Mouse (Mus musculus) cerebellum, postnatal 4 days (tissue): Measurements from ENCODE around the gene Wdr25.
"Not testable (repeated sequence)": the region's sequence is repeated elsewhere in the genome, so short reads cannot be mapped to it uniquely, and the experiment has no call there.

Source experiments
- DNase-seq, 2 experiments: peaks; one replicate each; pipeline ENCODE4 v3.0.0; 2022; ENCODE audit warnings: low spot score in 2 of 2, mixed read lengths in 1 of 2

Gene Wdr25

DNA sequence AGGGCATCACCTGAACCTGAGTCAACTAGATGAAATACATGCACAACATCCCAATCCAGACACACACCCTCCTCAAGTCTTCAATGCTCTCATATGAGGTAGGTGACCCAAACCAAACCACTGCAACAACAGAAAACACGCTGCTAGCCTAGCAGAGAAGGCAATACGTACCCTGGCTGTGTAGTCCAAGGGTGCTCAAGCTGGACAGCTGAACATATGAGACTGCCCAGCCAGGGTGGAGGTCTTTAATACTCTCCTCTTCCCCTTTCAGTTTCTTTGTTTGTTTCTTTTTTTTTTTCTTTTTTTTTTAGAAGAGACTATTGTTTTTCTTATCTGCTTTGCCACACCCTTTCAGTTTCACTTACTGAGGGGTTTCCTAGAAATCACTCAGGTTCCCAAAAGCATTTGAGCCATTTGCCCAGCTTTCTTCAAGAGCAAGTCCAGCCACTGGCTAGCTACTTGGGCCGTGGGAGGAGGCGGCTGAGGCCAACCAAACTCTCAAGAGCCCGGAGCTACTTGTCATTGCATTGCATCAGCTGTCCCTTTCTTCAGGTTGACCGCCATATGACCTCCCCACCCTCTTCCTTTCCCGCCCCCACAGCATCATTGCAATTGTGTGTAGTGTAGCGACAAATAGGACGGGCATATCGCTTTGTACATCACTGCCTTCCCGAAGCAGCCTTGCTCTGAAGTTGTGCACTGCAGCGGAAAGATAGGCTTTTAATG lies at the start of gene Wdr25:
Wdr25 (plus strand) TSS at position 643 of the 726 bp plus-strand sequence.
- DNase-seq, result no peak

- not testable (repeated sequence) for DNase-seq
Observed at GRCm38 (mm10) chr12:108848033-108848432, 45.4 kb upstream of the Wdr25 start.

GRCm38 (mm10) chr12:108849488-108850022 lies 43.9 kb upstream of the Wdr25 start:
- no peak for DNase-seq

DNA sequence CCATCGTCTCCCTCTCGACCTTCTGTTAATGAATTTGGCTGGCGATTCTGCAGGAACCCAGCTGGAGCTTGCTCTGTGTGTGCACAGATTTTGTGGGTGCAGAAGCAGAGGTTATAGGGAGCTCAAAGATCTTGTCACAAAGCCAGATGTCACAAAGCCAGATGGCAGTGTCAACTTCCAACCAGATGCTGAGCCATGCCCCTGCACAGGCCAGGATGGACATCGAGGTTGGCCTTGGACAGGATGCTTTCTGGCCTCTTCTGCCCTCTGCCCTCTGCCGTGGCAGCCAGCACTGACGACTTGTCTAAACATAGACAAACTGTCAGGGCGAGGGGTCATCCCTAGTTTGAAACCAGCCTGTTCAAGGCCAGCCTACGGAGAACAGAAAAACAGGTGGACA lies 43.3 kb upstream of the Wdr25 start:
- no peak for DNase-seq

- no peak for DNase-seq
Observed at GRCm38 (mm10) chr12:108850886-108851285, 42.5 kb upstream of the Wdr25 start.

DNA sequence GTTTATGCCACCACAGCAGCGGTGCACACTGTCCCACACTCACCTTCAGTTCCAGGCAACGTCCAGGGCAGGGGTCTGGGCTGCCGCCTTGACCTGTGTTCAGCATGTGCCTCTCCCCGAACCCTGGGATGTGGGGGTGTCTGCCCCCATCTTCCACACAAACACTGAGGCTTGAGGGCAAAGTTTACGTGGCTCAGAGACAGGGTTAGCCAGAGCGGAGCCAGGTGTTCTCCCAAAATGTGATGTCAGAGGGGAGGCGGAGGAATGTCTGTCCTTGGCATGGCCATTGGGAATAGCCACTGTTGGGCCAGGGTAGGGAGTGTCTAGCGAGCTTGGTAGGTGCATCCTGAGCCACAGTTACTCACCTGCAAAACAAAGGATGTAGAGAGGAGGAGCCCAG lies 40.6 kb upstream of the Wdr25 start:
- no peak for DNase-seq

DNA sequence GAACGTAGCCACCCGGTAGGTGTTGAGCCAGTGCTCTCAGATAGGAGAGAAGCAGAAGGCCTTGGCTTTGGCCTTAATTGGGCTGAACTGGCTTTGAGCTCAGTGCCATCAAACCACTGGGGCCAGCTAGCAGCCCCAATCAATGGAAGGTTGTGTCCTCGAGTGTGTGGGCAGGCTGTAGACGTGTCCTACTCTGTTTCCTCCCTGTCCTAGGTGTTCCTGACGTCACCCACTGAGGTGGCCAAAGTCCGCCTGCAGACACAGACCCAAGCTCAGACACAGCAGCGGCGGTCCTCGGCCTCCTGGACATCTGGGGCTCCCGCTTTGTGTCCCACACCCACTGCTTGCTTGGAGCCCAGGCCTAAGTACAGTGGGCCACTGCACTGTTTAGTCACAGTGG lies 38.4 kb upstream of the Wdr25 start:
- no peak for DNase-seq

DNA sequence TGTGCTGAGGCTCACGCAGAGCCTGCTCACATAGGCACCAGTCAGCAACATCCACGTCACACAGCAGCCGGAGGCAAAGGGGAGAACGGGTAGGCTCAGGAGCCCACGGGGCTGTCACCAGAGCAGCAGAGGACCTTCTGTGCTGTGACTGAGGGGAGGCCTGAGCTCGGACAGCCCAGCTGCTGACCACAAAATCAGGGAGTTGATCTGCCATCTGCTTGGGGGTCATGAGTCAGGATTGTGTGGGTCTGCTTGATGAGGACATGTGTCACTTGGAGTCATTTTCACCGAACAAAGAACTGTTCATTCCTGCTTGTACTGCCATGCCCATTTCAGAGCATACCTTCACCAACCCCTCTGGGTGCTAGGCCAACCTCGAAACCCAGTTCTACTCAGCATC lies 37.2 kb upstream of the Wdr25 start:
- no peak for DNase-seq

GRCm38 (mm10) chr12:108857109-108857508 lies 36.3 kb upstream of the Wdr25 start:
- DNase-seq, result no peak

DNA sequence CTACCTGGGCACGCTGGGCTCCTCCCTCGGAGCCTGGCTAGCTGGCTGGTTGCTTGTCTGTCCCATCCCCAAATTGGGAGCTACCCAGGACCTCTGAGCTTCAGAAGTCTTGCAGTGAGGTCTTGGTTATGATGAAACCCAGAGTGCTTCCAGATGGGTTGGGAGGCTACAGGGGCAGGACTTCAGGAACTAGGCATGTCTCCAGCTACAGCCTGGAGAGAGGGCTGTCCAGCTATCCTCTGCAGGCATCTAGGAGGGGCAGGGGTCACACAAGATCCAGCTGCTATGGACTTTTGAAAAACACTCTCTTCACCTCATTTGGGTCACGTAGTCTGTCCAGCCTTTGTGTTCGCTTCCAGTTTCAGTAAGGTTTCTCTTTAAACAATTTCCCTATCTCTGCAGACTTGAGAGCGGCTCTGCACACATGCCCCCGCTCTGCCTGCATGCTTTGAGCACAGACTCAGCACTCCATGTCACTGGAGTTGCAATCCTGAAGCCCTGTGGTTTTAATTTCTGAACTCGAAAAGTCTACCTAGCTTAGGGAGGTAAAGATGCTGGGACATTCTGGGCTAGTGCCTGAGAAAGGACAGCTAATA lies 35.7 kb upstream of the Wdr25 start:
- DNase-seq, result no peak

GRCm38 (mm10) chr12:108858486-108858885 lies 34.9 kb upstream of the Wdr25 start:
- no peak for DNase-seq

GRCm38 (mm10) chr12:108865007-108865494 lies 28.4 kb upstream of the Wdr25 start:
- DNase-seq, result no peak

GRCm38 (mm10) chr12:108869575-108869974 lies 23.9 kb upstream of the Wdr25 start:
- DNase-seq, result no peak

DNA sequence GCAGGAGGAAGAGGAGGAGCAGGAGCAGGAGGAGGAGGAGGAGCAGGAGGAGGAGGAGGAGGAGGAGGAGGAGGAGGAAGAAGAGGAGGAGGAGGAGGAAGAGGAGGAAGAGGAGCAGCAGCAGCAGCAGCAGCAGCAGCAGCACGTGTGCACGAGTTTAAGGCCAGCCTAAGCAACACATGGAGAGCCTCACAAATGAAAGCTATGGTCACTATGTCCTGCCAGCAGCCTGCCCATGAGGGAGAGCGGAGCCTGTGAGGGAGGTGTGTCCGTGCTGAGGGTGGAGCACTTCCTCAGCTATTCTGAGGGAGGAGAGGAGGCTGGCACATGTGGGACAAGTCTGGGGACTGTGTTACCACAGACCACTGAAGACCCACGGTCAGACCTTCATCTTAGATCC lies 20.3 kb upstream of the Wdr25 start:
- DNase-seq, result no peak

- DNase-seq, result no peak
Observed at GRCm38 (mm10) chr12:108879138-108879537, 14.3 kb upstream of the Wdr25 start.

GRCm38 (mm10) chr12:108880606-108881005 lies 12.8 kb upstream of the Wdr25 start:
- no peak for DNase-seq

DNA sequence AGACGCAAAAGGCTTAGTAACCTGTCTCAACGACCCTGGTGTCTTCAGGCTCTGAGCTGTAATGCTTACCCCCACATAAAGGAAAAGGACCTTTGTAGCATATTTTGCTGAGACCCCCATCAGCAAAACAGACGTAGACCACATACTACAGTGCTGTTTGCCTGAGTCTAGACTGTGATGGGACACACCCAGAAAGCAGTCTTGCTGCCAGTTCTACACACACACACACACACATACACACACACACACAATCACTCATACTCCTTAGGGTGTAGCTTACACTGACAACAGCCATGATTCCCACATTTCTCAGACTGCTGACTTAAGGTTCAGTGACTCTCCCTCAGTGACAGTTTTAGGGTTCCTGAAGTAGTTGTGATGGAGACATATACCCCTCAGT lies 12.2 kb upstream of the Wdr25 start:
- DNase-seq, result no peak

- DNase-seq, result no peak
Observed at GRCm38 (mm10) chr12:108882776-108883175, 10.7 kb upstream of the Wdr25 start.

DNA sequence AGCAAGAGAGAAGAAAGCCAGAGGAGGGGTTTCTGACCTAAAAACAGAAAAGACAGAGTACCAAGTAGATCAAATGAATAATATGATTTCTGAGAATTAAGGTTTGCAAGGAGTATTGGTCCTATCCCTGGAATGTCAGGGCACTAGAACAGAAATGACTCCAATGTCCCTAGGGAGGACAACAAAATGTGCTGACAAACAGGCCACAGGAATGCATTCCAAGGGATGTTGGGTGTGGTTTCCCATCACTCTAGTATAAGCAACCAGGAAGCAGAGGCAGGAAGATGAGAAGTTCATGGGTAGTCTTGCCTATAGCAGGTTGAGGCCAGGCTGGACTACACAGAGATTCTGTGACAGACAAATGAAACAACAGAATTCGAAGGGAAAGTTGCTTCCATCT lies 7.5 kb upstream of the Wdr25 start:
- DNase-seq, result no peak

DNA sequence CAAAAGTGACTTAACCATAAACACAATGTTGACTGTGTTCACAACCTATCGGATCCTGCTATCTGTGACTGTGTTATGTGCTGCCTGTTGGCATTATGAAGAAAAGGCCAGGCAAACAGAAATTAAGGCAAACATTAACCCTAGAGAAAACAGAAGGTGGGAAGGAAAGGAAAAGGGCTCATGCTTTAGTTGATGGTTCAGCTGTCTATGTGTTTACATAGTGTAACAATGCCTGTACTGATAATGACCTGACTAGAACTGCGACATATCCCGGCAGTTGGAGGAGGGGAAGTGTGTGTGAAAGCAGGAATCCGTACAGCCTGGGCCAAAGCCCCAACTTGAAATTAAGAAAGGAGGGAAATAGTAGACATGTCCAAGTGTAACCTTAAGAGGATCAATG lies 6.4 kb upstream of the Wdr25 start:
- no peak for DNase-seq

DNA sequence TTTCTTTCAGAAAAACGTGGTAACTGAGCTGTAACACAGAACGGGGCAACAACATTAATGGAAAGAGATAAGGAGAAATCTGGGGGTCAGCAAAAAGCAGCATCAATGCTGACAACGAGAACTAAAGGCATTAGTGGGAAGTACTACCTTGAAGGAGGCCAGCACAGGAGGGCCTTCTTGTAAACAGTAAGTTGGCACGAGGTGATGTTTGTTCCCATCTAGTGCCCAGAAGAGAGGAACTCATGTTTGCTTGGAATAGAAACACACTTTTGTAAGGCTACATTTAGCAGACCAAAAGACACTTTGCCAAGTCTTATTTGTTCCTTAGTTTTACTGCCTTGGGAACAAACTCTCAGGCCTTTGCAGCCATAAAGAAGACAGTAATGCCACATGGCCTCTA lies 4.8 kb upstream of the Wdr25 start:
- no peak for DNase-seq

- DNase-seq, result peak; percentile 89 to 94
Observed at GRCm38 (mm10) chr12:108893715-108894431, 442 bp downstream of the Wdr25 start, which contains the start of gene Wars. Gene Wars, minus strand, starts transcription at chr12:108894174.
